Mouse (Mus musculus) T-helper 2 cell (primary cell): Measurements from ENCODE around the gene Ifng.
"Not testable (repeated sequence)": the region's sequence is repeated elsewhere in the genome, so short reads cannot be mapped to it uniquely, and the experiment has no call there.

Experiments used
- in situ Hi-C: fragments of 300-600 bp; cut with MboI, MseI; formaldehyde crosslinking; loops from one replicate; pipeline ENCODE4 v1.15.1; 2025; ENCODE audit warnings: high pct_unique_total_duplicates

The Ifng gene

DNA sequence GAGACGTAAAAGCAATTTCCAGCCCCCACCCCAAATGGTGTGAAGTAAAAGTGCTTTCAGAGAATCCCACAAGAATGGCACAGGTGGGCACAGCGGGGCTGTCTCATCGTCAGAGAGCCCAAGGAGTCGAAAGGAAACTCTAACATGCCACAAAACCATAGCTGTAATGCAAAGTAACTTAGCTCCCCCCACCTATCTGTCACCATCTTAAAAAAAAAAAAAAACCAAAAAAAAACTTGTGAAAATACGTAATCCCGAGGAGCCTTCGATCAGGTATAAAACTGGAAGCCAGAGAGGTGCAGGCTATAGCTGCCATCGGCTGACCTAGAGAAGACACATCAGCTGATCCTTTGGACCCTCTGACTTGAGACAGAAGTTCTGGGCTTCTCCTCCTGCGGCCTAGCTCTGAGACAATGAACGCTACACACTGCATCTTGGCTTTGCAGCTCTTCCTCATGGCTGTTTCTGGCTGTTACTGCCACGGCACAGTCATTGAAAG, at the start of gene Ifng:
Ifng (plus strand) TSS at position 305 of the 499 bp plus-strand sequence.
- in situ Hi-C loops: no loop called here

- in situ Hi-C loops: no loop called here
Measured at GRCm38 (mm10) chr10:118399917-118400316, 40.9 kb upstream of the Ifng start.

GRCm38 (mm10) chr10:118406463-118407221, 34.2 kb upstream of the Ifng start:
- in situ Hi-C loops: no loop called here

GRCm38 (mm10) chr10:118411377-118411776, 29.5 kb upstream of the Ifng start:
- in situ Hi-C loops: no loop called here

DNA sequence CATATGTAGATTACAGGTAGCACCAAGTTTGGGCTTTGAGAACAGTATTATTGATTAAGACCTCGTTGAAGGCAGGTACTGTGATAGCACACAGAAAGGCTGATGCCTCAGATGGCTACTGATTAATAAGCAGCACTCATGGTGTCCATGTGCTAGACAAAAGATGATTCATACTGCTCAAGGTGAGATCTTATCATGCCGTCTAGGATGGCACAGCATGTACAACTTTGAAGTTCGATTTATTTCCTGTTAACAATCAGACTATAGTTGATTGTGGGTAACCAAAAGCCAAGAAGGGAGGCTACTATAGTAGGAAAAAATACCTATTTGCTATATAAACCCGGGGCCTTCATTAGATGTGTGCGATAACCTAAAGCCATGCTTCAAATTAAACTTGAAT, 28.1 kb upstream of the Ifng start:
- in situ Hi-C loops: no loop called here

DNA sequence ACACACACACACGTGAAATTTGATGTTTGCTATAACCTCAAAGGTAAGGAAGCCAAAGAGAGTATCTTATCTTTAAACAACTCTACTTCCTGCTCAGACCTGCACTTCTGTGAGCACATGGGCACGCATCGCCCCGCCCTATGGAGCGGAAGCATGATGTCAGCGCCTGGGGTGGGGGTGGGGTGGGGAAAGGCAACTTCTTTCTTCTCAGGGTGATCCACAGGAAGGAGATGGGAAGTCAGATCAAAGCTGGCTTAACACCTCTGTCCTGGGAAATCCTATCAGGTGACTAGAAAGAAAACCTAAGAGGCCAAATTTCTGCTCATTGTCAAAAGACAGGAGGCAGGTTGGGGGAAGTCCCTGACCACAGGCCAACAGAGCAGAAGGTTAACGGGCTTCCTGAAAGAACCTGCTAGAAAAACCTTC, 21.8 kb upstream of the Ifng start:
- in situ Hi-C loops: no loop called here

DNA sequence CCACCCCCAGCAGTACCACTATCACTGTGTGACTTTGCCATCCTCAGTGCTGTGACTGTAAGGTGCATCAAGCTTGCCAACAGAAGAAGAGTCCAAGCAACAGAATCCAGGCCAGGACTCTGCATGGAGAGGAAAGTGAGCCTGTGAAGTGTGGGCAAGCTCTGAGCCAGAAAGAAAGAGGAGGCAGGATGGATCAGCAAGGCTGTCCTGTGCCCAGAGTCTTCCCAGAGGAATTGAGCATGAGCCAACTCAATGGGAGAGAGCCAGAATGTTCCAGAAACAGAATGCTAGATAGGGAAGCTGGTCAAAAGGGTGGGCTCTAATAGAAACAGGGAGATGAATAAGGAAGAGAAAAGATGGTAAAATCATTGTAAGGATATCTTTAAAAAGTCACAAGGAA, 19.9 kb upstream of the Ifng start:
- in situ Hi-C loops: no loop called here

DNA sequence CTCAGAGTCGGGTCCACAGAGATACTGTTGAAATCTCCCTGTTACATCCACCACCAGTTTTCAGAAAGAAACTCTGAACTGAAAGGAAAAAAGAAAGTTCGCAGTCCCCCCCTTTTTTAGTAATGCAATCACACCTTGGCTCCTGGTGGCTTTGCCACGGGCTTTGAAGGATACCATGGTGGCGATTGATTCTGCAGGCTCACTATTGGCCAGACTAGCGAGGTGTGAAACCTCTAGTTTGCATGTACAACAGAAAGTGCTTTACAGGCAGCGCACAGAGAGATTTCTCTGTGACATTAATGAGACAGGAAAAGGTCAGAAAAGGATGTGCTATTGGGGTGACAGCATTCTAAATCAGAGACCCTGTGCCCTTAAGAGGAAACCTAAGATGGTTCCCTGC, 5.3 kb upstream of the Ifng start:
- in situ Hi-C loops: no loop called here

- in situ Hi-C loops: no loop called here
Measured at GRCm38 (mm10) chr10:118441898-118442297, 1.1 kb downstream of the Ifng start.

DNA sequence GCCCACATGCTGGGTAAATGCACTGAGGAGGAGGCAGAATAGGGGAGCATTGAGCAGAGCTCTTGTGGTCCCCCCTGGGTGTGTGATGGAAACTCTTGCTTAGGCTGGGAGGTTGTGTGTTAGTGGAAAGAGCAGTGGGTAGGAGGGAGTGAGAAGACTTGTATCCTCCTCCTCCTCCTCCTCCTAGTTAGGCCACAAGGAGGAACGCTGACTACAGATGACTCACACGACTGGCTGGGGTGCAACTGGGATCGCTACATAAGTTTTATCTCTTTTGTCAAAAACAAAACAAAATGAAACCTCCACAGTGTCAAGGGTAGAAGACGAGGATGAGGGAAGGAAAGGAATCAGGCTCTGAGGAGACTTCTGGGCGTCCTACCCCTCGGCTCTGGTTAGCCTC, 2.2 kb downstream of the Ifng start:
- in situ Hi-C loops: no loop called here

DNA sequence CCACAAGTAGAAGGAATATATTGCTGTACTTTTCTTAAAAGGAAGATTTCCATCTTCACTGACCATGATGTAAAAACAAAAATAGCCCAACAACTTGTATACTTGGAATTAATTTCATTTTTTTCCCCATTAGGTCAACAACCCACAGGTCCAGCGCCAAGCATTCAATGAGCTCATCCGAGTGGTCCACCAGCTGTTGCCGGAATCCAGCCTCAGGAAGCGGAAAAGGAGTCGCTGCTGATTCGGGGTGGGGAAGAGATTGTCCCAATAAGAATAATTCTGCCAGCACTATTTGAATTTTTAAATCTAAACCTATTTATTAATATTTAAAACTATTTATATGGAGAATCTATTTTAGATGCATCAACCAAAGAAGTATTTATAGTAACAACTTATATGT, 4.2 kb downstream of the Ifng start:
- in situ Hi-C loops: no loop called here

DNA sequence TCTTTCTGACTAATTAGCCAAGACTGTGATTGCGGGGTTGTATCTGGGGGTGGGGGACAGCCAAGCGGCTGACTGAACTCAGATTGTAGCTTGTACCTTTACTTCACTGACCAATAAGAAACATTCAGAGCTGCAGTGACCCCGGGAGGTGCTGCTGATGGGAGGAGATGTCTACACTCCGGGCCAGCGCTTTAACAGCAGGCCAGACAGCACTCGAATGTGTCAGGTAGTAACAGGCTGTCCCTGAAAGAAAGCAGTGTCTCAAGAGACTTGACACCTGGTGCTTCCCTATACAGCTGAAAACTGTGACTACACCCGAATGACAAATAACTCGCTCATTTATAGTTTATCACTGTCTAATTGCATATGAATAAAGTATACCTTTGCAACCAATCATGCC, 4.7 kb downstream of the Ifng start:
- in situ Hi-C loops: no loop called here

- in situ Hi-C loops: no loop called here
Measured at GRCm38 (mm10) chr10:118445978-118446377, 5.1 kb downstream of the Ifng start.

DNA sequence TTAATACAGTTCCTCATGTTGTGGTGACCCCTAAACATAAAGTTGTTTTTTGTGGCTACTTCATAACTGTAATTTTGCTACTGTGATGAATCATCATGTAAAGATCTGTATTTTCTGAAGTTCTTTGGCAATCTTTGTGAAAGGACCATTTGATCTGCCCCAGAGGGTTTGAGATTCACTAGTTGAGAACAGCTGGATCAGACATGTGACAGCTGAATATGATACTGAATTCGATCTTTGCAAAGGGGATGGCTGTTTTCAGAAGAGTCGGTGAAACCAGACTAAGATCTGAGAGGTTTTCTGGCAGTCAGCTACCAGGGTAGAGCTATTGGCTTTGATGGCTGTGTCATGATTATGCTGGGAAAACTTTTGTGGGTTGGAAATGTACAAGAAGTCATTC, 10.9 kb downstream of the Ifng start:
- in situ Hi-C loops: no loop called here

GRCm38 (mm10) chr10:118458729-118459128, 17.9 kb downstream of the Ifng start:
- in situ Hi-C loops: no loop called here

DNA sequence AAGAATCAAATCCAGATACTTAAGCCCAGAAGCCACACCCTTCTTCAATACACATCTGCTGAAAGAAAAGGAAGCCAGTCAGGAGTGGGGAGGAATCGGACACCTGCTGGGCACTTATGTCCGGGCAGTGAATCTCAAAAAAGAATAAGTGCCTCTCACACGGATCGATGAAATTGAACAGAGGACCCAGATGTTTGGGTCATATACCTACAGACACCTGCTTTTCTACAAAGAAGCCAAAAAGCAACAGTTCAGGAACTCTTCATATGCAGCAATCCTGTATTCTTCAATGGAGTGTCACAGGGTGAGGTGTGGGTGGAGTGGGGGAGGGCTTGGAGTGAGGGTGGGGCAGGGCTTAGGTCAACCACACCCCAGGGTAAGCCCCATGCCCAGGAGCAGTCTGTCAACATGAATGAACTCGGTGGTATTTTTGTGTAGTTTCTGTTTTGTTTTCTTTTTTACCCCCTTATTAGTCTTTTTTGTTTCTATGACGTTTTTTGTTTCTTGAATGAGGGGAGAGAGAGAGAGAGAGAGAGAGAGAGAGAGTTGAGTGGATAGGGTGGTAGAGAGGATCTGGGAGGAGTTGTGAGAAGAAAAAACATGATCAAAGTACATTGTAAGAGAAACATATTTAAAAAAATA, 20.4 kb downstream of the Ifng start:
- in situ Hi-C loops: no loop called here

DNA sequence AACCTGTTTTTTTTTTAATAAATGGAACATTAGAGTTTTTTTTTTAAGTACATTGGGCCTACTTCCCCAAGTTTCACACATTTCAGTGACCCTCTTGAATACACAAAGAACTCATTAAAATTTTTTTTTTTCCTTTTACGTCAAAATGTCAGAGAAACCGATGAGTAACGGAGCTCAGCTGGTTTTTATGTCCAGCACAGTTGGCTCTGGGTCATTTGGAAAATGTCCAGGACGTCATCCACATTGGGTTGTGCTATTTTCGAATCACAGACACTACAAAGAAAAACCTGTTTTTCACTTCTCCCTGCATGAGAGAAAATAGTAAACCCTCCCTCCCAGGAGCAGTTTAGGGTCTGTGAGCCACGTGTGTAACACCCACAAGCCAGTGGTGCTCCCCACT, 25.6 kb downstream of the Ifng start:
- in situ Hi-C loops: no loop called here

GRCm38 (mm10) chr10:118469047-118469446, 28.2 kb downstream of the Ifng start:
- in situ Hi-C loops: no loop called here

DNA sequence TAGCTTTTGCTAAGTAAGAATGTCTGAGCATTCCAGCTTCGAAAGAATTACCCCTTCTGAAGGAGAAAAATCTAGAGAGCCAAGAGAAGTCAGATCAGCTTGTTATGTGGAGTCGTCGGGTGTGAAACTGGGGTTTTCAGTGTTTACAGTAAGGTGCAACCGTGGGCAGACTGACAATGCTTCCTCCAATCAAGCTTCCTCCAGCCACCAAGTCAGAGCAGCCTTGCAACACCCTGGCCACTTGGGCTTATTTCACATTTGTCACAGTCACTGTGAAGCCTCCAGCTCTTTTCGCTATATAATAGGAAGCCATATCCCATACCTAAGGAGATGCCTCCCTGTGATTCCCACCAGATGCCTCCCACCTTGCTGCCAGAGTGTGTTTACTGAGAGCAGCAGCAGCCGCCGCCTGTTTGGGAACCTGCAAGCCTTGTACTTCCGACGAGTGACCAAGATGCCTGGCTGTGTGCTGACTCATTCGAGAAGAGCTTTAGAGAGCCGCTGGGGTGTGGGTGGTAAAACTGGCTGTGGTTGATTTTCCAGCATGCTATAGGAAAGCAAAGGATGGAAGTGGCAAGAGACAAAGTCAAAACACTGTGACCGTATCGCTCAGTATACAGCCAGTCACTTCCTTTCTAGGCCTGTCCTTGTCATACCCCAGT, 29.6 kb downstream of the Ifng start:
- in situ Hi-C loops: no loop called here

DNA sequence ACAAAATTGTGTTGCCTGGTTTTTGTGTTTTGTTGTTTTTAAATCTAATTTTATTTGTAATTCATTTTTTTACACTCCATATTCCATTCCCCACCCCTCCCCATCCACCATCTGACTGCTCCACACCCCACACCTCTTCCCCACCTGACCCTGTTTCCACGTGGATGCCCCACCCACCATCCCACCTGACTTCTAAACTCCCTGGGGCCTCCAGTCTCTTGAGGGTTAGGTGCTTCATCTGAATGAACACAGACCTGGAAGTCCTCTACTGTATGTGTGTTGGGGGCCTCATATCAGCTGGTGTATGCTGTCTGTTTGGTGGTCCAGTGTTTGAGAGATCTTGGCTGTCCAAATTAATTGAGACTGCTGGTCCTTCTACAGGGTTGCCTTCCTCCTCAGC, 32.0 kb downstream of the Ifng start:
- in situ Hi-C loops: not testable (repeated sequence)

DNA sequence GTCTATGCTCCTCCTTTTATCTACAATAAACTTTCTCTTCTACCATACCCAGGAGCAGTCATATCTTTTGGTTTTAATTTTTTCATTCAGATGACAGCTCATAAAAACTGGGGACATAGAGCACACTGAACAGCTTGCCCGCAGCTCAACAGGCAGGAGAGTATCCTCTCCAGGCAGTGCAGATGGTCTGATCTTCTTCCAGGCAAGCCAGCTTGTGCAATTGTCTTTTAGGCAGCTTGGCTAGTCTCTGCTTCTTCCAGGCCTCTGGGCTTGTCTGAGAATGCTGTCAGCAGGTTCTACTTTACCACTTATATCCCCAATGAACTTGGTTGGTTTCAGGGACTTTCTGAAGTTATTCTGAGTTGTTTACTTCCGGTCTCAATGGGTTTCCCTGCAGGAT, 35.9 kb downstream of the Ifng start:
- in situ Hi-C loops: no loop called here

- in situ Hi-C loops: no loop called here
Measured at GRCm38 (mm10) chr10:118477297-118477696, 36.5 kb downstream of the Ifng start.

DNA sequence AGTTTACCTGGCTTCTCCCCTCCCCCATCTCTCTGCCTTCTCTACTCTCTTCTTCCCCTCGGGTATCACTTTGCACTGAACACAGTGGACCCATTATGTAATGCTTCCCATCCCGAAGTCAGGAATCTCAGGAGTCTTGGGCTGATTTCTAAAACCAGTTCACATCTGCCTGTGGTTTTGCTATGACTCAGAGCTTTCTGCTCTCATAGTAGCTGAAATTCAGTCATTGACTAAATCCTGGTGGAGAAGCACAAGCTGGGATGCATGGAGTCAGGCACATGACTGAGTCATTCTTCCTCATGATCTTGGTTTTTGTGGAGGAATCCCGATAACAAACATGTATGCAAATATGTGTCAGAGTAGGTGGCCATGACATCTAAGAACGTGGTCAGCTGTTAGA, 38.4 kb downstream of the Ifng start:
- in situ Hi-C loops: no loop called here
